Mouse (Mus musculus) activated CD4-positive, CD25-positive, alpha-beta regulatory T cell (primary cell): ENCODE measurements around the gene Mast3. TPM values are rescaled to one million over a fixed set of nuclear protein-coding genes. Genes with fewer than 3 reads are reported as not detected.

ENCODE experiments used
- polyA plus RNA-seq, 2 experiments: library from polyadenylated mRNA; unstranded; fragments of 100-300 nt; shearing (Covaris generic); gene quantifications; one replicate each; pipeline ENCODE4 v1.2.1; 2017

Gene Mast3
- polyA plus RNA-seq: 10 to 100 TPM; 54.7 to 94.0 TPM

GRCm38 (mm10) chr8:70804481-70805206, at the start of gene Mast3:
Gene Mast3, minus strand, starts transcription at chr8:70805054.

GRCm38 (mm10) chr8:70839408-70840351, 34.8 kb upstream of the Mast3 start, which contains the start of gene Arrdc2:
Gene Arrdc2, minus strand, starts transcription at chr8:70839720.

GRCm38 (mm10) chr8:70808239-70808638, 3.4 kb upstream of the Mast3 start, which contains the start of gene Il12rb1:
Gene Il12rb1, plus strand, starts transcription at chr8:70808449.

GRCm38 (mm10) chr8:70776496-70777444, 28.1 kb downstream of the Mast3 start, which contains the start of gene Pik3r2:
Gene Pik3r2, minus strand, starts transcription at chr8:70776713.

GRCm38 (mm10) chr8:70760775-70761406, 44.0 kb downstream of the Mast3 start, which contains the start of gene Mpv17l2:
Gene Mpv17l2, minus strand, starts transcription at chr8:70760946.

GRCm38 (mm10) chr8:70754043-70754870, 50.6 kb downstream of the Mast3 start, which contains the start of gene Rab3a:
Gene Rab3a, plus strand, starts transcription at chr8:70754679.

Other genes with a start within 250 kb of the Mast3 start
- gene Isyna1, start 210.7 kb downstream of the Mast3 start, polyA plus RNA-seq: 10 to 100 TPM; 31.5 to 78.3 TPM
- 100 to 1,000 TPM; 121 to 146 TPM for gene Ssbp4, start 196.2 kb downstream of the Mast3 start, polyA plus RNA-seq
- under 1 TPM; 0.38 to 0.74 TPM for gene Lrrc25, start 188.9 kb downstream of the Mast3 start, polyA plus RNA-seq
- not detected for gene Gdf15, start 172.6 kb downstream of the Mast3 start, polyA plus RNA-seq
- gene Pgpep1, start 144.7 kb downstream of the Mast3 start, polyA plus RNA-seq: 1 to 10 TPM; 4.7 to 9.1 TPM
- gene Lsm4, start 131.8 kb downstream of the Mast3 start, polyA plus RNA-seq: 100 to 1,000 TPM; 348 to 441 TPM
- 100 to 1,000 TPM; 757 to 879 TPM for gene Jund, start 106.1 kb downstream of the Mast3 start, polyA plus RNA-seq
- gene Iqcn, start 101.6 kb downstream of the Mast3 start, polyA plus RNA-seq: not detected
- not detected for gene Gm3336, start 86.5 kb downstream of the Mast3 start, polyA plus RNA-seq
- gene Pde4c, start 81.3 kb downstream of the Mast3 start, polyA plus RNA-seq: 1 to 10 TPM; 1.0 to 1.3 TPM
- gene Rab3a, start 50.4 kb downstream of the Mast3 start, polyA plus RNA-seq: 10 to 100 TPM in 1 of 2 experiments, 1 to 10 TPM in 1; 9.7 to 16.6 TPM
- 10 to 100 TPM; 59.1 to 73.1 TPM for gene Mpv17l2, start 44.1 kb downstream of the Mast3 start, polyA plus RNA-seq
- 10 to 100 TPM; 13.9 to 22.7 TPM for gene Pik3r2, start 28.3 kb downstream of the Mast3 start, polyA plus RNA-seq
- 10 to 100 TPM; 29.0 to 82.4 TPM for gene Il12rb1, start 3.4 kb upstream of the Mast3 start, polyA plus RNA-seq
- gene Arrdc2, start 34.7 kb upstream of the Mast3 start, polyA plus RNA-seq: 10 to 100 TPM; 13.9 to 20.1 TPM
- gene Kcnn1, start 58.2 kb upstream of the Mast3 start, polyA plus RNA-seq: under 1 TPM in 1 of 2 experiments, not detected in 1; 0.06 TPM
- gene Ccdc124, start 68.9 kb upstream of the Mast3 start, polyA plus RNA-seq: 10 to 100 TPM; 62.7 to 99.4 TPM
- not detected for gene Slc5a5, start 87.7 kb upstream of the Mast3 start, polyA plus RNA-seq
- 1,000 to 10,000 TPM; 4,681 to 8,115 TPM for gene Rpl18a, start 92.4 kb upstream of the Mast3 start, polyA plus RNA-seq
- gene Map1s, start 100.9 kb upstream of the Mast3 start, polyA plus RNA-seq: 10 to 100 TPM; 37.1 to 44.8 TPM